Mouse (Mus musculus) embryonic fibroblast, embryonic 13.5 days (primary cell): ENCODE data around the gene B4gat1.

ENCODE experiments used
- CTCF ChIP-seq: IDR thresholded peaks from 2 replicates; pipeline ENCODE4 v1.5.1; 2011; ENCODE audit warnings: mild to moderate bottlenecking, control low read depth, low read length, moderate library complexity, borderline replicate concordance; ENCODE audit not compliant: insufficient read depth
- POLR2A ChIP-seq: IDR thresholded peaks from 2 replicates; pipeline ENCODE4 v1.6.1; 2011; ENCODE audit warnings: low read depth, mild to moderate bottlenecking, control low read depth, low read length, moderate library complexity

DNA sequence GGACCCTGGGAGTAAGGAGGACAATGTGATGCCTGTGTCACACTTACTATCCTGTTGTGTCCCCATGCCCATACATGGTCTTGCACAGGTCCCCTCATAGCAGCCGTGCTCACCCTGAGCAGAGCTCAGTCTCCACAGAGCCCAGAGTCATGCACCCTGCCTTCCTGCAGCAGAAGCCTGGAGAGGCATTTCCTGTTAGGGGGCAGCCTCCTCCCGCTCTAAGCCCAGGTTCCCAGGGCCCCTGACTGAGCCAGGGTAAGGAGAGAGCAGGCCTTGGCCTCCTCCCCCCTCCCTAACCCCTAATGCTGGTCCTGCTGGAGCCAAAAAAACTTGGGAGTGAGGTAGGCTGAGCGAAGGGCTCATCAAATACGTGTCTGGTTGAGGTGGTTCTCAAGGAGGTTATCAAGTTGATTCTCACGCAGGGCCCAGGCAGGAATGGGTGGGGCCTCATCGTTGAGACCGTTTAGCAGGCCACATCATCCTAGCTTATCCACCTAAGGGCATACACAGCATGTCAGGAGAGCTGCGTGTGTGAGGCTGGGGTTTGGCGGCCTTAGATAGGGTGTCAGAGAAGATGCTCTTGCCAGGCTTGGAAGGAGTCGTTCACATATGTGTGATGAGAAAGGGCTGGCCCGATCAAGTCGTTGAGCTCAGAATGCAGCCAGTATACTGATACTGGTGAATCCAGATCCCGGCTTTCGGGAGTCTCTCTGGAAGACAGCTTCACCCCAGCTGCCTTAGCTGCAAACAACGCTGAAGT is 28.6 kb downstream of the B4gat1 start:
- TF ChIP-seq POLR2A = peak; percentile 43; the same call in 1 of the 2 replicates
- no peak for TF ChIP-seq CTCF
